Mouse (Mus musculus): ENCODE data around the gene Phf23.
A peak's percentile ranks its signal among the peaks of the same experiment; 100 is the strongest.

GRCm38 (mm10) chr11:69960616-69961015 lies 35.0 kb upstream of the Phf23 start:
- peak; percentile 34 for TF ChIP-seq CTCF (IDR thresholded peaks at IDR 0.05)
- TF ChIP-seq POLR2A (IDR thresholded peaks at IDR 0.05; ENCODE audit: insufficient read depth, low read depth, low read length): no peak
